Mouse (Mus musculus): ENCODE measurements around the gene Pde10a. TPM values are rescaled to one million over a fixed set of nuclear protein-coding genes. Genes with fewer than 3 reads are reported as not detected.

Gene Pde10a
- polyA plus RNA-seq, 1 experiment: 26.2 TPM

DNA sequence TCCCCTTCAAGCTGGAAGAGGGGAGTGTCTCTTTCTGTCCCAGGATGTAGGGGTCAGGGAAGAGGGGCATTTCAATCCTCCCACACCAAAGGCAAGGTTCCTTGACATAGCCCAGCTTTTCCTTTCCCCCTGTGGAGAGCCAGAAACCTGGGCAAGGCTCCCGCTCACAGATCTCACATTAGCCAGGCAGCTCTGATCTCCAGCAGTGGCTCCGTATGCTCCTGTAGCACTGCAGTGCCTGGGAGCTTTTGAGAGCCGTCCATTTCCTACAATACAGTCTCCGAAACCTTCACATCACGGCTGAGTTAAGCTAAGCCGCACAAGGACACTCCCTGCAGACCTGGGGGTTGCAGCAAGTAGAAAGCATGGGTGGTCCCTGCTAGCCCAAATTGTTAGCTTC lies 29.0 kb downstream of the Pde10a start:
- Histone ChIP-seq H3K4me3 (ENCODE audit: control insufficient read depth, low read depth, low read length) (no peak overlapping the region), H3K27me3 (ENCODE audit: control insufficient read depth, insufficient read depth, low read length) (no peaks in the 10 kb centered on the region), H3K4me1 (ENCODE audit: control insufficient read depth, insufficient read depth, low read length) (no peaks in the 10 kb centered on the region), H3K27ac (ENCODE audit: control insufficient read depth, insufficient read depth, low read depth, low read length) (no peak overlapping the region), H3K36me3 (ENCODE audit: control insufficient read depth, insufficient read depth, low read length) (no peaks in the 10 kb centered on the region)
- TF ChIP-seq CTCF (IDR thresholded peaks at IDR 0.05; ENCODE audit: control insufficient read depth, insufficient read depth, insufficient replicate concordance, low read depth, low read length) (no peak), POLR2A (IDR thresholded peaks at IDR 0.05; ENCODE audit: control insufficient read depth, low read depth, low read length) (no peak)

DNA sequence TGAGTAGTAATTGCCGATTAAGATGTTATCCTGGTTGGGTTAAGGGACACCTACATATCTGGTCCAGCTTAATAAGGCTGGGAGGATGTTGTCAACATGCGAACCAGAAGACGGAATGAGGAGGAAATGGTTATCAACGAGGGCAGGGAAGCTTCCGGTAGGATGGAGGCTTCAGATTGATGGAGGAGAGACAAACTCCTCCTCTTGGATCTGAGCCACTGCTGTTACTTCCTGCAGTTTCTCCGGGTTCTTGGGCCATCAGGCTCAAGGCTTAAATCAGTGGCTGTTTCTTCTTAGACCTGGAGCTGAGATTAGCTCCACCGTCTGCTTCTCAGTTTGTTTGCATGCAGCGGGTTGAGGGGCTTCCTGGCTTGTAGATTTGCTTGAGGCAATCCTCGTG lies 30.6 kb downstream of the Pde10a start:
- Histone ChIP-seq H3K36me3 (ENCODE audit: control insufficient read depth, insufficient read depth, low read length) (no peaks in the 10 kb centered on the region), H3K27ac (ENCODE audit: control insufficient read depth, insufficient read depth, low read depth, low read length) (no peak overlapping the region), H3K27me3 (ENCODE audit: control insufficient read depth, insufficient read depth, low read length) (no peaks in the 10 kb centered on the region), H3K4me3 (ENCODE audit: control insufficient read depth, low read depth, low read length) (no peak overlapping the region), H3K4me1 (ENCODE audit: control insufficient read depth, insufficient read depth, low read length) (no peaks in the 10 kb centered on the region)
- TF ChIP-seq POLR2A (IDR thresholded peaks at IDR 0.05; ENCODE audit: control insufficient read depth, low read depth, low read length) (no peak), CTCF (IDR thresholded peaks at IDR 0.05; ENCODE audit: control insufficient read depth, insufficient read depth, insufficient replicate concordance, low read depth, low read length) (no peak)

DNA sequence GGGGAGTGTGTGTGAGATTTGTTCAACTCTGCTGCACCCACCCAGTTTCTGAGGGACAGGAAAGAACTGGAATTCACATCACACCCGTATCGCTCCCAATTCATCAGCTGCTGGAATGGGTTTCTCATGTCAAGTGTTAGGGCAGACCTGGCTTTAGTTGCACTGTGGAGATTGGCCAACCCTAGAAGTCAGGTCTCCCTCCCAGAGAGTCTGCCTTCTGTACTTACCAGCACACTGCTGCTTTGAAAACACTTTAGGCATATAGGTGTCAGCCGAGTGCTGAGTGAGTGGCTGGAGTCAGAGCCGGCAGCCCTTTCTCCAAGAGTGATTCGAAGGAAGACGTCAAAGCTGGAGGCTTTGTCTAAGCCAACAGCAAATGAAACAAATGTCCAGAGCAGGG lies 31.1 kb downstream of the Pde10a start:
- H3K4me3 ChIP-seq (ENCODE audit: control insufficient read depth, low read depth, low read length): no peak overlapping the region
- H3K27me3 ChIP-seq (ENCODE audit: control insufficient read depth, insufficient read depth, low read length): no peaks in the 10 kb centered on the region
- no peak overlapping the region for H3K27ac ChIP-seq (ENCODE audit: control insufficient read depth, insufficient read depth, low read depth, low read length)
- H3K36me3 ChIP-seq (ENCODE audit: control insufficient read depth, insufficient read depth, low read length): no peaks in the 10 kb centered on the region
- H3K4me1 ChIP-seq (ENCODE audit: control insufficient read depth, insufficient read depth, low read length): no peaks in the 10 kb centered on the region
- TF ChIP-seq POLR2A (IDR thresholded peaks at IDR 0.05; ENCODE audit: control insufficient read depth, low read depth, low read length) (no peak), CTCF (IDR thresholded peaks at IDR 0.05; ENCODE audit: control insufficient read depth, insufficient read depth, insufficient replicate concordance, low read depth, low read length) (no peak)

DNA sequence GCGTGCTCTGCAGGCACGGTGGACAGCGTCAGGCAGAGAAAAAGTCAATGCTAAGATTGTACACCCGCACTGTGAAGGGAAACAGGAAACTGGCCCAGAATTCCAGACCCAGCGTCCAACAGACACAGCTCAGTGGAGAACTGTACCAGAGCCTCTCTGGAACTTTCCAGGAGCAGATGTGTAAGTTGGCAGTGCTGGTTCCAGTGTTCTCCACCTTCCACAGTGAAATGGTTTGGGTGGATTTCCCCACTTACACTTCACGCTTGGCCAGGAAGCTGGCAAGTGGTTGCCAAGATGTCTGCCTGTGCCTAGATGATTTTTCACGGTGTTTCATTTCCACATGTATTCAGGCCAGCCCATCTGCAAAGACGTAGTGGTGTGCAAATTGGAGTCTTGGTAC lies 32.8 kb downstream of the Pde10a start:
- H3K4me1 ChIP-seq (ENCODE audit: control insufficient read depth, insufficient read depth, low read length): no peaks in the 10 kb centered on the region
- no peak overlapping the region for H3K27ac ChIP-seq (ENCODE audit: control insufficient read depth, insufficient read depth, low read depth, low read length)
- TF ChIP-seq CTCF (IDR thresholded peaks at IDR 0.05; ENCODE audit: control insufficient read depth, insufficient read depth, insufficient replicate concordance, low read depth, low read length) (no peak), POLR2A (IDR thresholded peaks at IDR 0.05; ENCODE audit: control insufficient read depth, low read depth, low read length) (no peak)
- no peaks in the 10 kb centered on the region for H3K36me3 ChIP-seq (ENCODE audit: control insufficient read depth, insufficient read depth, low read length)
- H3K27me3 ChIP-seq (ENCODE audit: control insufficient read depth, insufficient read depth, low read length): no peaks in the 10 kb centered on the region
- H3K4me3 ChIP-seq (ENCODE audit: control insufficient read depth, low read depth, low read length): no peak overlapping the region

DNA sequence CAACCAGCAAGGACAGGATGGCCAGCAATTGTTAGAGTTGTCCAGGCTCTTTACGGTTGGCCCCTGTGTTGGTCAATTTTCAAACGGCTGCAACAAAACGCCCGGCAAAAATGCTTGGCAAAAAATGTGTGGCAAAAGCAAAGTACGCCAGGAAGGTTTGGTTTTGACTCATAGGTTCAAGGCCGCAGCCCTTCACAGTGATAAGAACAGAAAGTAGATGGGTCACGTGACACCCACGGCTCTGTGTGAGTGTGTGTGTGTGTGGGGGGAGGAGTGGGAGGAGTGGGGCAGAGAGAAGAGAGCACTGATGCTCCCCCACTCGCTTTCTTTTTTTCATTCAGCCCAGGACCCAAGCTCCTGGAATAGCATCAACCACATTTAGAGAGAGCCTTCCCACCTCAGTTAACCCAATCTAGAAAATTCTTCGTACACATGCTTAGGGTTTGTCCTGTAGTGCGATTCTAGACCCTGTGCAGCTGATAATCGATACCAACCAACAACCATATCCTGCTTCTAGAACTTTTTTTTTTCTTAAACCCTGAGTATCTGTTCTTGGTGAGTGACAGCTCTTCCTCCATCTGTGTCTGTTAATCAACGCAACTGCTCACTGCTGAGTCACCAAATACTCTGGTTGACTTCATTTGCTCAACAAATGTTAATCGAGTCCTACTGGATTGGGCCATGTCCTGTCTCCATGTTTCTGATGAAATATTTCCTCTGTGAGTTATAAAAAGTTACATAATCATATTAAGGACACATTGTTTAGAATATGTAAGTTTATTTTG lies 37.1 kb downstream of the Pde10a start:
- no peaks in the 10 kb centered on the region for H3K27me3 ChIP-seq (ENCODE audit: control insufficient read depth, insufficient read depth, low read length)
- no peak overlapping the region for H3K27ac ChIP-seq (ENCODE audit: control insufficient read depth, insufficient read depth, low read depth, low read length)
- H3K36me3 ChIP-seq (ENCODE audit: control insufficient read depth, insufficient read depth, low read length): no peaks in the 10 kb centered on the region
- H3K4me1 ChIP-seq (ENCODE audit: control insufficient read depth, insufficient read depth, low read length): no peaks in the 10 kb centered on the region
- TF ChIP-seq POLR2A (IDR thresholded peaks at IDR 0.05; ENCODE audit: control insufficient read depth, low read depth, low read length) (no peak), CTCF (IDR thresholded peaks at IDR 0.05; ENCODE audit: control insufficient read depth, insufficient read depth, insufficient replicate concordance, low read depth, low read length) (no peak)
- no peak overlapping the region for H3K4me3 ChIP-seq (ENCODE audit: control insufficient read depth, low read depth, low read length)

DNA sequence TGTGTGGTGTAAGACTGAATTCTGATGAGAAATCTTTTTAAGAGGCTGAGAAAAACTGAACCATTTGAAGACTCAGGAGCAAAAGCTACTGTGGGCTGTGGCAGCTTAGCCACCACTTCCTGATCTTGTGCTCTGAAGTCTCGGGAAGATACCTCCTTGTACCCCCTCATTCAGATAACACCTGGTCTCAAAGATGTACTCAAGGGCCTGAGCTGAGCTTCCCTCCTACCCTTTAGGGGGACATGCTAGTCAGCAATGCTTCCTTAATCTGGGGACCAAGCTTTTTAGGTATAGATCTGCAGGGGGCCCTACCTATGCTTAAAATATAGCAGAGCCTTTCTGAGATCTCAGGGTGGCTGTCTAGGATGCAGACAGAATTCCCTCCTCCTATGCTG lies 37.7 kb downstream of the Pde10a start:
- Histone ChIP-seq H3K27ac (ENCODE audit: control insufficient read depth, insufficient read depth, low read depth, low read length) (no peak overlapping the region), H3K4me3 (ENCODE audit: control insufficient read depth, low read depth, low read length) (no peak overlapping the region), H3K36me3 (ENCODE audit: control insufficient read depth, insufficient read depth, low read length) (no peaks in the 10 kb centered on the region), H3K4me1 (ENCODE audit: control insufficient read depth, insufficient read depth, low read length) (no peaks in the 10 kb centered on the region), H3K27me3 (ENCODE audit: control insufficient read depth, insufficient read depth, low read length) (no peaks in the 10 kb centered on the region)
- TF ChIP-seq CTCF (IDR thresholded peaks at IDR 0.05; ENCODE audit: control insufficient read depth, insufficient read depth, insufficient replicate concordance, low read depth, low read length) (no peak), POLR2A (IDR thresholded peaks at IDR 0.05; ENCODE audit: control insufficient read depth, low read depth, low read length) (no peak)

DNA sequence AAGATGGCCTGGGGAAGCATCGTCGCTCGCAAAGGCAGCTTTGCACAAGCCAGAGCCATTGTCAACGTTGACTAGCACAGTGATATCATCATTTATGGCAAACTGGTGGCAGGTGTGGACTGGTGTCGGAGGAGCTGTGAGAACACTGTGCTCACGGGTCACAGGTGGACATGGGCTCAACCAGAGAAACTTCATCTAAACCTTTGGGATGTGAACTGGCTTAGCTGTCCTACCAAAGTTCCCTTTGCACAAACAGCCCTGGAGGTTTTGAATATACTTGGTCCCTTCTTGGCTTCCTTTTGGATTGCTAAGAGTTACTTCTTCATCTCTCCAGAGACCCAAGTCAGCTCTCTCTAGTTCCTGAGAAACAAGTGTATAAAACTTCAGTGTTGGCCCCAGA lies 41.7 kb downstream of the Pde10a start, which contains the start of gene Gm17087:
Gene Gm17087, minus strand, starts transcription at position 101 of the 400 bp plus-strand sequence.
- TF ChIP-seq POLR2A (IDR thresholded peaks at IDR 0.05; ENCODE audit: control insufficient read depth, low read depth, low read length) (no peak), CTCF (IDR thresholded peaks at IDR 0.05; ENCODE audit: control insufficient read depth, insufficient read depth, insufficient replicate concordance, low read depth, low read length) (no peak)
- no peaks in the 10 kb centered on the region for H3K36me3 ChIP-seq (ENCODE audit: control insufficient read depth, insufficient read depth, low read length)
- no peak within 1 kb of the TSS for H3K4me3 ChIP-seq (ENCODE audit: control insufficient read depth, low read depth, low read length)
- no peaks in the 10 kb centered on the region for H3K27me3 ChIP-seq (ENCODE audit: control insufficient read depth, insufficient read depth, low read length)
- H3K4me1 ChIP-seq (ENCODE audit: control insufficient read depth, insufficient read depth, low read length): no peaks in the 10 kb centered on the region
- H3K27ac ChIP-seq (ENCODE audit: control insufficient read depth, insufficient read depth, low read depth, low read length): no peak within 1 kb of the TSS
